Mouse (Mus musculus) megakaryocyte-erythroid progenitor cell, adult 5-6 weeks (primary cell): Measurements from ENCODE around the gene Ankrd39. TPM values are rescaled to one million over a fixed set of nuclear protein-coding genes. Genes with fewer than 3 reads are reported as not detected.

Experiments used
- ATAC-seq: replicated peaks from 2 replicates; pipeline ENCODE4 v1.8.0; 2016; ENCODE audit warnings: mild to moderate bottlenecking, inconsistent platforms; ENCODE audit not compliant: severe bottlenecking, poor library complexity, low FRiP score, low TSS enrichment
- total RNA-seq, 2 experiments: library from RNA; stranded (forward) in 1 of 2; stranded (reverse) in 1 of 2; fragments of 200-1000, 215-1000 nt in 1 of 2; fragments of >200 nt in 1 of 2; fragmentation: Nextera tagmentation in 1 of 2; gene quantifications; 2 replicates each; pipeline ENCODE4 v1.2.3; 2014 to 2017

Gene Ankrd39
- total RNA-seq, 2 experiments from 2014 or later, result 3.1 to 7.7 TPM

GRCm38 (mm10) chr1:36536397-36536728 lies 10.9 kb downstream of the Ankrd39 start:
- ATAC-seq, result no peak

- no peak for ATAC-seq
Observed at GRCm38 (mm10) chr1:36535477-36536396, 11.5 kb downstream of the Ankrd39 start.

GRCm38 (mm10) chr1:36534595-36535058 lies 12.6 kb downstream of the Ankrd39 start:
- ATAC-seq, result peak; percentile 78

- ATAC-seq, result no peak
Observed at GRCm38 (mm10) chr1:36533546-36533945, 13.7 kb downstream of the Ankrd39 start.

GRCm38 (mm10) chr1:36531461-36531860 lies 15.8 kb downstream of the Ankrd39 start:
- ATAC-seq, result no peak

GRCm38 (mm10) chr1:36530962-36531361 lies 16.3 kb downstream of the Ankrd39 start:
- no peak for ATAC-seq

GRCm38 (mm10) chr1:36530485-36530884 lies 16.8 kb downstream of the Ankrd39 start:
- no peak for ATAC-seq

- no peak for ATAC-seq
Observed at GRCm38 (mm10) chr1:36529875-36530274, 17.4 kb downstream of the Ankrd39 start.

- ATAC-seq, result no peak
Observed at GRCm38 (mm10) chr1:36529274-36529673, 18.0 kb downstream of the Ankrd39 start.

- no peak for ATAC-seq
Observed at GRCm38 (mm10) chr1:36528351-36528750, 18.9 kb downstream of the Ankrd39 start.

- ATAC-seq, result no peak
Observed at GRCm38 (mm10) chr1:36526903-36527302, 20.3 kb downstream of the Ankrd39 start.

GRCm38 (mm10) chr1:36525774-36526173 lies 21.5 kb downstream of the Ankrd39 start:
- ATAC-seq, result no peak

GRCm38 (mm10) chr1:36524058-36524457 lies 23.2 kb downstream of the Ankrd39 start:
- ATAC-seq, result no peak

- ATAC-seq, result no peak
Observed at GRCm38 (mm10) chr1:36523332-36524013, 23.8 kb downstream of the Ankrd39 start.

GRCm38 (mm10) chr1:36522210-36522609 lies 25.0 kb downstream of the Ankrd39 start:
- no peak for ATAC-seq

GRCm38 (mm10) chr1:36519626-36520025 lies 27.6 kb downstream of the Ankrd39 start:
- ATAC-seq, result no peak

GRCm38 (mm10) chr1:36518259-36518658 lies 29.0 kb downstream of the Ankrd39 start:
- ATAC-seq, result no peak

GRCm38 (mm10) chr1:36513718-36514117 lies 33.5 kb downstream of the Ankrd39 start:
- 0 out of 2 replicates have a peak, but pooled peaks have one; percentile 40 for ATAC-seq

- no peak for ATAC-seq
Observed at GRCm38 (mm10) chr1:36513310-36513709, 33.9 kb downstream of the Ankrd39 start.

GRCm38 (mm10) chr1:36512966-36513280 lies 34.3 kb downstream of the Ankrd39 start:
- ATAC-seq, result no peak
